In the genomic region with DNA sequence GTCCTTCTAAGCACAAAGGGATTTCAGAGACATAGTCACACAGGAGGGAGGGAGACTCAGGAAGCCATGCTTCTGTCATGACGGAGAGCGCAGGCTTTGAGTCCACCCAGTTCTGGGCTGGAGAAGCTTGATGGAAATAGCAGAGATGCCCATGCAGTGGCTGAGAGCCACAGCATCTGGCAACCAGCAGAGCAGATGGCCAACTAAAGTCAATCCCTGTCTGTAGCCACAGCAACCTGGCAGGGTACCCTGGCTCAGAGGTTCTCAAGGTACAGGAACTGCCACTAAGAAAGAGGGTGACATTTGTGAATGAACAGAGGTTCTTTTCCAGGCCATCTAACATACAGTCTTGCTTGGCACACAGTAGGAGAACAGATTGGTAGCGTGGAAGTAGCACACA, we compare ENCODE assay signal across 17 mouse cellular contexts.
DNase-seq lines count a peak whose midpoint lies in the region.
"Had no signal": no experiment of that assay in that cellular context is flagged by ENCODE, and none has a peak within 500 bp of the region (broad histone marks: within the 10 kb centered on the region; RNA-seq: fewer than 3 reads in every experiment).

No protein-coding gene starts in this region.

- DNase-seq in cerebellum, postnatal 14 days: peak; percentile 68 to 74
- no peak for DNase-seq in cerebellum, adult 11 months
- DNase-seq in left cerebral cortex, postnatal 4 days: peak; percentile 77
- DNase-seq in left cerebral cortex, adult 9 months (ENCODE audit: low spot score in 2 of 2): no peak
- DNase-seq in brain, adult 2 months (ENCODE audit: low read depth, low spot score): peak; percentile 27
- no peak for DNase-seq in right cerebral cortex, adult 2 months (ENCODE audit: low spot score in 2 of 2)
- DNase-seq: adrenal gland, postnatal 10 days; adrenal gland, postnatal 36 days; B cell, adult 2 months; cerebellum, adult 18-20 months; cerebellum, adult 9-11 months; gastrocnemius, postnatal 10 days; gastrocnemius, postnatal 36 days; heart, adult 2 months; heart, postnatal 14 days; heart, postnatal 4 days; kidney, adult 11 months had no signal

- intact Hi-C loops in left cerebral cortex, postnatal 4 days (cut with DNase I): no loop called here

Comparison
In these comparisons a context has a peak if more than half of its experiments do, and no peak if none do; other contexts are left out.
1. DNase-seq: peak in cerebellum, postnatal 14 days (2 of 2), left cerebral cortex, postnatal 4 days (single experiment) and brain, adult 2 months (single experiment); none in cerebellum, adult 11 months (single experiment), left cerebral cortex, adult 9 months (0 of 2) and right cerebral cortex, adult 2 months (0 of 2).